Mouse (Mus musculus): ENCODE data around the gene Pced1b. TPM values are rescaled to one million over a fixed set of nuclear protein-coding genes. Genes with fewer than 3 reads are reported as not detected.
"Not testable (repeated sequence)": the region's sequence is repeated elsewhere in the genome, so short reads cannot be mapped to it uniquely, and the experiment has no call there.

The Pced1b gene
- polyA plus RNA-seq, 1 experiment from 2014 or later, result 2.3 TPM

DNA sequence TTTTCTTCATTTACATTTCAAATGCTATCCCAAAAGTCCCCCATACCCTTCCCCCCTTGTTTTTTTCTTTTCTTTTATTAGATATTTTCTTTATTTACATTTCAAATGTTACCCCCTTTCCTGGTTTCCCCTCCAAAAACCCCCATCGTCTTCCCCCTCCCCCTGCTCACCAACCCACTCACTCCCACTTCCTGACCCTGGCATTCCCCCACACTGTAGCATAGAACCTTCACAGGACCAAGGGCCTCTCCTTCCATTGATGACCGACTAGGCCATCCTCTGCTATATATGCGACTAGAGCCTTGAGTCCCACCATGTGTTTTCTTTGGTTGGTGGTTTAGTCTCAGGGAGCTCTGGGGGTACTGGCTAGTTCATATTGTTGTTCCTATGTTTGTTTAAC is 125.1 kb downstream of the Pced1b start:
- not testable (repeated sequence) for H3K27ac ChIP-seq (replicated peaks); H3K36me3 ChIP-seq (replicated peaks); H3K9me3 ChIP-seq; DNase-seq (ENCODE audit: low spot score); H3K4me3 ChIP-seq
- Histone ChIP-seq H3K27me3 (replicated peaks; ENCODE audit: low read depth, poor library complexity, severe bottlenecking) (peaks cover 18% of the 10 kb centered on the region), H3K4me1 (peaks cover 28% of the 10 kb centered on the region)
- WGBS, result 55% methylated on average over 3 of the region's 3 CpGs

GRCm38 (mm10) chr15:97372611-97373131 is 125.8 kb downstream of the Pced1b start:
- Histone ChIP-seq H3K27ac (replicated peaks) (peak overlapping the region; percentile 57), H3K4me1 (peaks cover 32% of the 10 kb centered on the region), H3K36me3 (replicated peaks) (no peaks in the 10 kb centered on the region), H3K9me3 (no peaks in the 10 kb centered on the region), H3K27me3 (replicated peaks; ENCODE audit: low read depth, poor library complexity, severe bottlenecking) (peaks cover 24% of the 10 kb centered on the region), H3K4me3 (no peak overlapping the region)
- 39% methylated on average over 6 of the region's 6 CpGs for WGBS
- DNase-seq (ENCODE audit: low spot score), result peak; percentile 14

GRCm38 (mm10) chr15:97373203-97374084 is 126.5 kb downstream of the Pced1b start:
- Histone ChIP-seq H3K9me3 (no peaks in the 10 kb centered on the region), H3K36me3 (replicated peaks) (no peaks in the 10 kb centered on the region), H3K4me1 (peaks cover 32% of the 10 kb centered on the region), H3K4me3 (peak overlapping the region; percentile 45), H3K27me3 (replicated peaks; ENCODE audit: low read depth, poor library complexity, severe bottlenecking) (peaks cover 31% of the 10 kb centered on the region), H3K27ac (replicated peaks) (peak overlapping the region; percentile 73)
- WGBS, result 9% methylated on average over 25 of the region's 25 CpGs
- peak; percentile 64 for DNase-seq (ENCODE audit: low spot score)

GRCm38 (mm10) chr15:97374085-97374844 is 127.4 kb downstream of the Pced1b start:
- H3K27me3 ChIP-seq (replicated peaks; ENCODE audit: low read depth, poor library complexity, severe bottlenecking), result peaks cover 31% of the 10 kb centered on the region
- no peak for DNase-seq (ENCODE audit: low spot score)
- peak overlapping the region; percentile 73 for H3K27ac ChIP-seq (replicated peaks)
- H3K36me3 ChIP-seq (replicated peaks), result no peaks in the 10 kb centered on the region
- peak overlapping the region; percentile 45; the same call in 1 of the 2 replicates for H3K4me3 ChIP-seq
- H3K4me1 ChIP-seq, result peaks cover 32% of the 10 kb centered on the region
- no peaks in the 10 kb centered on the region for H3K9me3 ChIP-seq
- WGBS, result 58% methylated on average over 8 of the region's 8 CpGs

GRCm38 (mm10) chr15:97374845-97375720 is 128.2 kb downstream of the Pced1b start:
- H3K27ac ChIP-seq (replicated peaks), result no peak overlapping the region
- WGBS, result 84% methylated on average over 15 of the region's 15 CpGs
- H3K4me3 ChIP-seq, result no peak overlapping the region
- H3K36me3 ChIP-seq (replicated peaks), result no peaks in the 10 kb centered on the region
- H3K27me3 ChIP-seq (replicated peaks; ENCODE audit: low read depth, poor library complexity, severe bottlenecking), result peaks cover 31% of the 10 kb centered on the region
- DNase-seq (ENCODE audit: low spot score), result no peak
- H3K4me1 ChIP-seq, result peaks cover 33% of the 10 kb centered on the region
- no peaks in the 10 kb centered on the region for H3K9me3 ChIP-seq

DNA sequence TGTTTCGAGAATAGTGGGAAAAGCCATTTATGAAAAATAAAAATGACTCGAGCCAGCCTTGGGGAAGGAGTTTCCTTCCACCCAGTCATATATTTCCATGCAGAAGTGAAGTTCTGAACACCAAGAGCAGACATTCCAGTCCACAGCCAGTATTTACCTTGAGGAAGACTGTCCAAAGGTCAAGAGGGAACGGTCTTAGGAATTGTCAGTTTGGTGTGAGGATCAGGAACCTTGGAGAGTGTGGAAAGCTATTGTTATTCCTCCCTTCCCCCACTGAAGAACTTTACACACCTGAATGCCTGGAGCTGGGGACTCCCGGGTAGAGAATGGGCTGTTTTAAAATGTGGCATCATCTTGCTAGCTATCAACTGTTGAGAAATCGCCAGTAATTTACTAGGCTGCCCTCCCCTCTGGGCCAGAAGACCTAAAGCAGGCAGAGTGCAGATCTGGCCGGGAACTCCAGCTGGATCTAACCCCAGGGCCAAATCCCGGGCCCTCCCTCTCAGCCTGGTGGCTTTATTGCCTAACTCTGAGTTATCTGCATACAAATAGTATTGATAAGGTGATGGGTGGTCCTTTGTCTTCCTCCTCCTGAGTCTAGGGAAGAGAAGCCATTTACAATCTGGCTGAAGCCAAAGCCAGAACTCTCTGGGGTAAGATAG is 129.3 kb downstream of the Pced1b start:
- H3K27ac ChIP-seq (replicated peaks), result no peak overlapping the region
- peaks cover 31% of the 10 kb centered on the region for H3K27me3 ChIP-seq (replicated peaks; ENCODE audit: low read depth, poor library complexity, severe bottlenecking)
- peaks cover 40% of the 10 kb centered on the region for H3K4me1 ChIP-seq
- DNase-seq (ENCODE audit: low spot score), result no peak
- H3K9me3 ChIP-seq, result no peaks in the 10 kb centered on the region
- peak overlapping the region; percentile 28; the same call in 1 of the 2 replicates for H3K4me3 ChIP-seq
- no peaks in the 10 kb centered on the region for H3K36me3 ChIP-seq (replicated peaks)
- 32% methylated on average over 7 of the region's 7 CpGs for WGBS

- Histone ChIP-seq H3K4me3 (peak overlapping the region; percentile 28; the same call in 1 of the 2 replicates), H3K36me3 (replicated peaks) (no peaks in the 10 kb centered on the region), H3K9me3 (no peaks in the 10 kb centered on the region), H3K27ac (replicated peaks) (no peak overlapping the region; the same call in 1 of the 2 replicates), H3K4me1 (peaks cover 40% of the 10 kb centered on the region), H3K27me3 (replicated peaks; ENCODE audit: low read depth, poor library complexity, severe bottlenecking) (peaks cover 31% of the 10 kb centered on the region)
- 11% methylated on average over 19 of the region's 19 CpGs for WGBS
- peak; percentile 26 for DNase-seq (ENCODE audit: low spot score)
Observed at GRCm38 (mm10) chr15:97376792-97377222, 129.9 kb downstream of the Pced1b start.

DNA sequence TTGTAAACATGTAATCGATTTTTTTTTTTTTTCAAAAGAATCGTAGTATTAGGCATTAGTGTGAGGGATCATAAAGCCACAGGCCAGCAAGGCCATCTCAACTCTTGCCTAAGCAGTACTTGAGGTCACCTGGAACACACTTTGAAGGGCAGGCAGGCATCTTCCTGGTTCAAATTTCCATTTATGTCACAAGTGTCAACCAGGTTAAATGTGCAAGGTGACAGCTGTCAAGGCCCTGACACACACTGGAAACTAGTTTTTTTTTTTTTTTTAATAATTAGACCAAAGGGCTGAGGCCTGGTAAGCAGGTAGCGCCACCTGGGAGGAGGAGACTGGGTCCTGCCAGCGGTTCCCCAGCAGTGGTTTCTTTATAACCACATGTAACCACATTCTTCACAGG is 131.2 kb downstream of the Pced1b start:
- H3K9me3 ChIP-seq, result no peaks in the 10 kb centered on the region
- H3K4me3 ChIP-seq, result no peak overlapping the region
- no peaks in the 10 kb centered on the region for H3K36me3 ChIP-seq (replicated peaks)
- peaks cover 33% of the 10 kb centered on the region for H3K4me1 ChIP-seq
- H3K27ac ChIP-seq (replicated peaks), result no peak overlapping the region
- 82% methylated on average over 4 of the region's 4 CpGs for WGBS
- peaks cover 31% of the 10 kb centered on the region for H3K27me3 ChIP-seq (replicated peaks; ENCODE audit: low read depth, poor library complexity, severe bottlenecking)
- DNase-seq (ENCODE audit: low spot score), result no peak

DNA sequence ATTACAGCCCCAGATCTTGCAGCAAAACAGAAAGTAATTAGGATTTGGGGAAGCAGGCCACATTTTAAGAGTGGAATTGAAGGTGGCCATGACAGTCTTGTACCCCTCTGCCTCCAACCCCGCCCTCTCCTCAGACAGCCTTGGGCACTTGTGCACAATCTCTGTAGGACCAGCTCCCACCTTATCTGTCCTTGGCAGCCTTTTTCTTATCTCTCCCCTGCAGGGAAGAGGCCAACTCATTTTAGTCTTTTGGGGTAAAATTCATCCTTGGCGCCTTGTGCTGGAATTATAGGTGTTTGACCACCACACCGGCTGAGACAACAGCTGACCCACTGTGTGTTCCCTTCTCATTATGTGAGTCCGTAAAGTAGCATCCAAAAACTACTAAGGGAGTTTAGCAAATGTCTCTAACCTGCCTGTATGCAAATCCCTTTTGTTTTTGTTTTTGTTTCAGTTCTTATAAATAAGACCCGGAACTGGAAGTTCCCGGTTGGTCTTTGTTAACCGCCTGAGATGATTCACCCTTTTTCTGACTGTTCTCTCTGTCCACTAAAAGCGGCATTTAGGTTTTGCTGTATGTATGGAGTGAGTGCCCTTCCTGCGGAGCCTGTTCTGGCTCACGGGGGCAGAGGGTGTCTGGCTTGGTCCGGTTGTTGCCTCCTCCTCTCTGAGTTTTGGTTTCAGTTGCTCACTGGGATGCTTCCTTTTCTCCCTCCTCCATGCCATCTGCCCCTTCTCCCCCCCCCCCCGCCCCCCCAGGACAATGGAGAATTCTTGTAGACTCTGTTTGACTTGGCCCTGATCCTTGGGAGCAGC is 132.8 kb downstream of the Pced1b start:
- 70% methylated on average over 11 of the region's 12 CpGs for WGBS
- peaks cover 31% of the 10 kb centered on the region for H3K4me1 ChIP-seq

DNA sequence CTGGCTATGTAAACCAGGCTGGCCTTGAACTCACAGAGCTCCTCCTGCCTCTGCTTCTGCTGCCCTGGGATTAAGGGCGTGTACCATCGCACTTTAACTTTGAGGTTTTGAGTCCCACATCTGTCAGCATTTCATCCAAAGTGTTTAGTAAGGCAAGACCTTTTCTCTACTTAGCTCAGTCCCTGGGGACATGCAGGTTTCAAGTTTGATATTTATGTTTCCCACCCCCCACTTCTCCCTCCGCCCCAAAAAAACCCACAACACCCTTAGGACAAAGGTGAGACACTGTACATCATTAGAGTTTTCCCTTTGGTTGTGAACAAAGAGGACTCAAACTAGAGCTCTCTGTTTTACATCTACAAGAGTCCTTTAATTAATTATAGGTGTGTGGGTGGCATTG is 135.7 kb downstream of the Pced1b start:
- Histone ChIP-seq H3K4me1 (peaks cover 17% of the 10 kb centered on the region), H3K36me3 (replicated peaks) (no peaks in the 10 kb centered on the region; the same call in 1 of the 2 replicates), H3K27me3 (replicated peaks; ENCODE audit: low read depth, poor library complexity, severe bottlenecking) (peaks cover 8% of the 10 kb centered on the region), H3K27ac (replicated peaks) (no peak overlapping the region), H3K9me3 (no peaks in the 10 kb centered on the region), H3K4me3 (no peak overlapping the region)
- DNase-seq (ENCODE audit: low spot score), result no peak
- WGBS, result 85% methylated on average over 3 of the region's 3 CpGs

More for the DNA sequence above, 132.8 kb downstream of the Pced1b start:
- H3K27me3 ChIP-seq (replicated peaks; ENCODE audit: low read depth, poor library complexity, severe bottlenecking), result peaks cover 31% of the 10 kb centered on the region
- no peak overlapping the region for H3K4me3 ChIP-seq
- no peak for DNase-seq (ENCODE audit: low spot score)
- no peaks in the 10 kb centered on the region for H3K9me3 ChIP-seq
- H3K36me3 ChIP-seq (replicated peaks), result no peaks in the 10 kb centered on the region; the same call in 1 of the 2 replicates
- no peak overlapping the region for H3K27ac ChIP-seq (replicated peaks)
